Mouse (Mus musculus) brain, adult 2 months (tissue): ENCODE data around the gene Ttc30a1.
A peak's percentile ranks its signal among the peaks of the same experiment; 100 is the strongest.

Experiments
- DNase-seq: peaks from one replicate; pipeline ENCODE4 v3.0.0; 2011; ENCODE audit warnings: low read depth, low spot score

Ttc30a1 gene

DNA sequence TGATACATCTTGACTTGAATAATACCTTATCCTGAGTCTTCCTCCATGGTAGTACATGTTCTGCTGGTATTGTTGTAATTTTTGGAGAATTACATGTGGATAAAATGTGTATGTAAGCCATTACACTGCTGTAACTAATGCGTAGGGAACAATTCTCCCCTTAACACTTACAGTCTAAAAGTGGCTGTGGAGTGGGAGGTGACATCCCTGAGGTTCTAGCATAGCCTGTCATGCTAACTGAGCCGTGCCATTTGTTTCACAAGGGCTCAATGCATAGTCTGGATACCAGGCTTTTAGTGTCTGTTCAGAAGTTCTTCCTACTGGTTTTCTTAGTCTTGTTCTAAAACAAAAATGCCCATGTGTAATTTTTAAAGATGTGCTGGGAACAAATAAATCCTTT lies 50.8 kb downstream of the Ttc30a1 start:
- peak; percentile 79 for DNase-seq

- peak; percentile 35 for DNase-seq
These were observed 51.9 kb downstream of the Ttc30a1 start for GRCm38 (mm10) chr2:75929786-75930444.

- DNase-seq: peak; percentile 78
These were observed 52.6 kb downstream of the Ttc30a1 start for GRCm38 (mm10) chr2:75929141-75929540.
